Mouse (Mus musculus) cortical plate, adult 2 months (tissue): Measurements from ENCODE around the gene Mvd. TPM values are rescaled to one million over a fixed set of nuclear protein-coding genes. Genes with fewer than 3 reads are reported as not detected.
A peak's percentile ranks its signal among the peaks of the same experiment; 100 is the strongest.

Experiments
- H3K27ac ChIP-seq: fragments of 200-500 bp; 2 replicates; pipeline ENCODE4 v1.5.1; 2012; ENCODE audit warnings: low read length, control low read depth, inconsistent platforms; ENCODE audit not compliant: insufficient read depth
- H3K4me1 ChIP-seq: fragments of 200-500 bp; 2 replicates; pipeline ENCODE4 v1.6.1; 2011; ENCODE audit warnings: low read length; ENCODE audit not compliant: control insufficient read depth, insufficient read depth
- H3K4me3 ChIP-seq: fragments of 200-500 bp; 2 replicates; pipeline ENCODE4 v1.5.1; 2011; ENCODE audit warnings: mild to moderate bottlenecking, low read length, control low read depth; ENCODE audit not compliant: insufficient read depth
- CTCF ChIP-seq: fragments of 200-500 bp; IDR thresholded peaks from 2 replicates; pipeline ENCODE4 v1.5.1; 2011; ENCODE audit warnings: mild to moderate bottlenecking, control low read depth, low read length; ENCODE audit not compliant: insufficient read depth; ENCODE audit errors: extremely low read depth
- POLR2A ChIP-seq: fragments of 200-500 bp; IDR thresholded peaks from 2 replicates; pipeline ENCODE4 v1.6.1; 2011; ENCODE audit warnings: mild to moderate bottlenecking, low read length, control low read depth; ENCODE audit not compliant: insufficient read depth; ENCODE audit errors: extremely low read depth
- polyA plus RNA-seq: library from polyadenylated mRNA; depleted of rRNA; stranded (reverse); fragments of >200 nt; gene quantifications from 2 replicates; pipeline ENCODE4 v1.2.3, GENCODE M21; 2012; rRNA removed

Mvd gene
- polyA plus RNA-seq, result 36.6 and 42.7 TPM in 2 replicates

GRCm38 (mm10) chr8:122443262-122444006, at the start of gene Mvd:
Mvd (minus strand) TSS chr8:122443422.
- H3K4me3 ChIP-seq, result peak within 1 kb of the TSS; percentile 71
- peak; percentile 98 for TF ChIP-seq POLR2A
- no peak for TF ChIP-seq CTCF
- no peaks in the 10 kb centered on the region for H3K4me1 ChIP-seq
- peak within 1 kb of the TSS; percentile 79 for H3K27ac ChIP-seq

GRCm38 (mm10) chr8:122488387-122488786, 45.2 kb upstream of the Mvd start:
- Histone ChIP-seq H3K4me3 (no peak overlapping the region), H3K27ac (no peak overlapping the region), H3K4me1 (no peaks in the 10 kb centered on the region)
- TF ChIP-seq CTCF (no peak), POLR2A (no peak)

DNA sequence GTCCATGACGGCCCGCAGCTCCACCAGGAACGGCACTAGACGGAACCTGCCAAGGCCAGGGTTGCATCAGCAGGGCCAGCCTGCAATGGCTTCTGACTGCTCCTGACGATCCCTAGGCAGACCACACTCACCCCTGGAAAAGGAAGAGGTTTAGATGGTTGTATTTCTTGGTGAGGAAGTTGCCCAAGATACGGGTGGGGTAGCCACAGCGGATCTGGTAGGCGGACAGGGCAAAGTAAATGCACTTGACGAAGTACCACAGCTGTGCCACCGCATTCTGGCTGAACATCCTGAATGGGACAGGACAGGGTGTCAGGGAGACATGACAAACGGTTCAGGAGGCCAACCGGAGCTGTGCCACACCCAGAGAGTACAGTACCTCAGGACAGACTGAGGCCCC, 41.6 kb upstream of the Mvd start:
- TF ChIP-seq POLR2A (no peak), CTCF (no peak)
- Histone ChIP-seq H3K4me1 (no peaks in the 10 kb centered on the region), H3K27ac (no peak overlapping the region), H3K4me3 (no peak overlapping the region)

DNA sequence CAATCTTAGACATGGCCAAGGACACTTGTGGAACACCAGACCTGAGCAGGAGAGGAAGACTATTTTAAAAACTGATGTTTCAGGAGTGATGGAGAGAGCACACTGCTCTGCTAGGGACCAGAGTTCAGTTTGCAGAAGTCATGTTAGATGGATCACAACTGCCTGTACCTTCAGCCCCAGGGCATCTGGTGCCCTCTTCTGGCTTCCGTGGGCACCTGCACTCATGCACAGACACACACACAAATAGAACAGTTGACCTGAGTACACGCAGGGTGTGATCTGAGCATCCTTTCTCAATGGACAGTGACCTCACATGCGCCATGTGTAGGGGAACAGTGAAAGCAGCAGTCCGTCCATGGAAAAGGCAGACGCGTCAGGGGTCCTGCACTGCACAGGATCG, 40.7 kb upstream of the Mvd start:
- TF ChIP-seq CTCF (0 out of 2 replicates have a peak, but pooled peaks have one; percentile 8), POLR2A (no peak)
- no peaks in the 10 kb centered on the region for H3K4me1 ChIP-seq
- H3K27ac ChIP-seq, result no peak overlapping the region
- H3K4me3 ChIP-seq, result no peak overlapping the region

DNA sequence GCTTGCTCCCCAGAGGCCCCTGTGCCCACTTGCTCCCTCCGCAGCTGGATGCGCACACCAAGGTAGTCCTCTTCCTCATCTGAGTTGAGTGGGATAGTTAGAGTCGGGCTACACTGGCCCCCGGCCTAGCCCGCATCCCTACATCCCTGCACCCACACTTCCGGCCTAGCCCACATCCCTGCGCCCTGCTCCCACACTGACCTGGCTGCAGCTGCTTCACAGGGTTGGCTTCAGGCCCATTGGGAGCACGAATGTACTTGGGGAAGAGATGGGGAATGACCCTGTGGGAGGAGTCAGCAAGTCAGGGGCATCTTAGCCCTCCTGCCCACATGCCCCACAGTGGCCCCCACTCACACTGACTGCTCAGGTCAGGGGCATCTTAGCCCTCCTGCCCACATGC, 39.2 kb upstream of the Mvd start:
- TF ChIP-seq CTCF, result no peak
- no peak for TF ChIP-seq POLR2A
- Histone ChIP-seq H3K4me1 (no peaks in the 10 kb centered on the region), H3K27ac (no peak overlapping the region), H3K4me3 (no peak overlapping the region)

GRCm38 (mm10) chr8:122475580-122476320, 32.5 kb upstream of the Mvd start, which contains the start of the genes Rnf166 and Ctu2:
Rnf166 (minus strand) TSS chr8:122476064.
Ctu2 (plus strand) TSS chr8:122476143.
- H3K4me3 ChIP-seq, result peak within 1 kb of the TSS; percentile 76

GRCm38 (mm10) chr8:122474951-122475560, 31.8 kb upstream of the Mvd start:
- H3K27ac ChIP-seq, result peak overlapping the region; percentile 65; the same call in 1 of the 2 replicates
- peak overlapping the region; percentile 76 for H3K4me3 ChIP-seq
- TF ChIP-seq POLR2A (no peak), CTCF (no peak)
- peaks cover 6% of the 10 kb centered on the region for H3K4me1 ChIP-seq

More at GRCm38 (mm10) chr8:122475580-122476320, 32.5 kb upstream of the Mvd start, which contains the start of the genes Rnf166 and Ctu2:
- H3K4me1 ChIP-seq, result peaks cover 6% of the 10 kb centered on the region
- H3K27ac ChIP-seq, result peak within 1 kb of the TSS; percentile 93
- TF ChIP-seq POLR2A (0 out of 2 replicates have a peak, but pooled peaks have one; percentile 26), CTCF (no peak)

- Histone ChIP-seq H3K27ac (no peak overlapping the region), H3K4me3 (peak overlapping the region; percentile 76; the same call in 1 of the 2 replicates), H3K4me1 (peaks cover 6% of the 10 kb centered on the region)
- TF ChIP-seq CTCF, result no peak
- TF ChIP-seq POLR2A, result no peak
These were observed 30.7 kb upstream of the Mvd start for GRCm38 (mm10) chr8:122473911-122474421.

DNA sequence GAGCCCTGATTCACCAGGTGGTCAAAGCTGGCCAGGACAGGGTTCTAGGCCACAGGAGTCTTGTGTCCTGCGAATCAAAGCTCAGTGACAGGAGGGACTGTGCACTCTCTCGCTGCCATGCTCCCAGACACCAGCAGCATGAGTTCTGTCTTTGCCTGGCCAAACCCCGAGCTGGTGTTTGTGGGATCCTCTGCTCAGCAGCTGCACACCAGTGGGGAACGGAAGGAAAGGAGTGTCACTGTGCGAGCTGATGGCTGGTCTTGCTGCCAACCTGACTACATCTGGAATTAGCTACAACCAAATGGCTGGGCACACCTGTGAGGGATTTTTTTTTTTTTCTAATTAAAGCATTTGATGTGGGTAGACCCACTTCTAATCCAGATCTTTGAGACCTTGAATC, 27.5 kb upstream of the Mvd start:
- H3K27ac ChIP-seq, result no peak overlapping the region
- H3K4me3 ChIP-seq, result no peak overlapping the region
- TF ChIP-seq POLR2A, result no peak
- no peak for TF ChIP-seq CTCF
- peaks cover 3% of the 10 kb centered on the region for H3K4me1 ChIP-seq
